Mouse (Mus musculus) thymus, postnatal 14 days (tissue): Measurements from ENCODE around the gene Actn1.

Experiments
- DNase-seq: peaks from one replicate; pipeline ENCODE4 v3.0.0; 2021

Gene Actn1

DNA sequence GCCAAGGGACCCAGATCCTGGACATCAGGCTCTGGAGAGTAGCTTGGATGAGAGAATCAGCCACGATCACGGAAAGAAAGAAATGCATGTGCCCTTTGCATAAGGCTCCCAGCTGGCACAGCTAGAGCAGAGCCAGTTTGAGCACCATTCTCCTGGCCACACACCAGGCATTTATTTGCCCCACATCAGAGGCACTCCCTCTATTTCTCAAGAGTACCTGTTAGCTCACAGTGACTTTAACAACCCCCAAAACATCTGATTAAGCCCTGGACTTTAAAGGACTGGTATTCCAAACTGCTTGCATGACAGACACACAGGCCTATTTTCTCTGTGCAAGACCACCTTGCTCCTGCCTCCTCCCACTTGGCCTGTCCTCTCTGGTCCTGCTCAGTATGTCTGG lies 78.3 kb downstream of the Actn1 start:
- DNase-seq: no peak

DNA sequence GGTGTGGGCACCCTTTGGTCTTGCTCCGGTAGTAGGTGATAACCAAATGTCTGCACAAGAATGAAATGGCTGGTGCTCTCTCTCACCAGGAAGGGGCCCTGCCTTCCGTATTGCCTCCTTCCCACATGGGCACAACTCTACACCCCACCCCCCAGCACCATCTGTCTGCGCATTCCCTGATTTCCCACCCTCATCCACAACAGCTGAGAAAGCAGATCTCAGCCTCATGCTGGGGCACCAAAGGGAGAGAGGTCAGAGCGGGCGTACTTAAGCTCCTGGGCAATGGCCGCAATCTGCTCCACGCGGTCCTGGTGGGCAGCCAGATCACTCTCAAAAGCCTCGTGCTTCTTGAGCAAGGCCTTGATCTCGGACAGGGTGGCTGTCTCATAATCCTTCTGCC lies 82.1 kb downstream of the Actn1 start:
- no peak for DNase-seq

DNA sequence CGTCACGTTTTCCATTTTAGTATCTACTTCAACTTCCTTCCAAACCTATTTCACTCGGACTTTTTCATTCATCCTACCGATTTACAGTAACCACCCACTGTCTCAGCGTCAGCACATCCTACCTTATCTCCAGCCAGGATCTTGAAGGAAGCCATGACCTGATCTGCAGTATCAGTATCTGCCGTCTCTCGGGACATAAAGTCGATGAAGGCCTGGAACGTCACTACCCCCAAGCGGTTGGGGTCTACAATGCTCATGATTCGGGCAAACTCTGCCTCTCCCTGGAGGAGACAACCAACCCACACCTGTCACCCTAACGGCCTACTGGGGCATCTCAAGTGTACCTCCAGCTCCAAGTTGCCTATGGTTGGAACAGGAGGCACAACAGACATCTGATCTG lies 91.4 kb downstream of the Actn1 start:
- DNase-seq: peak; percentile 33

DNA sequence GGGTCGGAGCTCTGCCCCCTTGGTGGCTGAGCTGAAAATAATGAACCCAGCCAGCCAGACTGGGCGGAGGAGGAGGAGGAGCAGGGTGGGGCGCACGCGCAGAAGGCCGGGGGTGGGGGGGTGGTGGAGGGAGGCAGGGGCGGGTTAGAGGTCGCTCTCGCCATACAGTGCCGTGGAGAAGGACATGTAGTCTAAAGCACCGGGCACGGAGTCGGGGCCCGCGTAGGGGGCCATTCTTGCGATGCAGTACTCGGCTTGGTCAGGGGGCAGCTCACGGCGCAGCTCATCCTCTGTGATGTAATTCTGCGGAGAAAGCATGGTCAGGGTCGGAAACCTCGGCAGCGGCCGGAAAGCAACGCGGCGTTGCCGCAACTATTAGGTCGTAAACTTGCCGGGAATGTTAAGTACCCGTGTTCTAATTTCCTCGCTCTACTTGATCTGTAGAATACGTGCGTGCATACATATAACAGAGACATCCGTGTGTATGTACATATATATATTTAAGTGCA lies 91.9 kb downstream of the Actn1 start:
- DNase-seq: peak; percentile 77

- DNase-seq: no peak
Observed at GRCm38 (mm10) chr12:80167321-80167720, 92.8 kb downstream of the Actn1 start.

- DNase-seq: no peak
Observed at GRCm38 (mm10) chr12:80166651-80167050, 93.5 kb downstream of the Actn1 start.

DNA sequence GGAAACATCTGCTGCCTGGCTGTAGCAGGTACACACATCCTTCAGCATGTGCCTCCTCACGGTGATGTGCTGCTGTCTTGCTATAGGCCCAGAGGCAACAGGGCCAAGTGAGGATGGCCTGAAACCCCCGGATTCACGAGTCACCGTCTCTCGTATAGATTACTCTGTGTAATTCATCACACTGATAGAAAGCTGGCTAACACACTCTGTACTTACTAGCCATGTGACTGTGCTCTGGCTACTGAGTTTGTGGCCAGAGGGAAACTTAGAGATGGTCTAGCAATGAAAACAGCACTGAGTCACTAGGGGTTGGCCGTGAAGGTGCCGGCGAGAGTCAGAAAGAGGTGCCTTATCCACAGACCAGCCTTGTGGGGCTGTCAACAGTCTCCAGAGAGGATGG lies 95.6 kb downstream of the Actn1 start:
- no peak for DNase-seq

DNA sequence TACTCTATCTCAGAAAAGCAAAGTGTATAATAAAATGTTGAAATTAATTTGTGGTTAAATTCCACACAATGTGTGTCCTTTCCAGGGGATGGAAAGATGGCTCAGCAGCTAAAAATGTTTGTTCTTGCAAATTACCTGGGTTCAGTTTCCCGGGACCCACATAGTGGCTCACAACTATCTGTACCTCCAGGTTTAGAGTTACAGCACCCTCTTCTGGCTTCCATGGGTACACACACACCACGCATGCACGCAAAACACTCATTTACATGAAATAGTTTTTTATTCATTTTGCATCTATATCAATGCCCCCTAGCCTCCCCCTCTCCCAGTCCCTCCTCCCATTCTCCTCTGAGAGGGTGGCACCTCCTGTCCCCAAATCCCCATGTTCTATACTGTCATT lies 97.7 kb downstream of the Actn1 start:
- no peak for DNase-seq

- DNase-seq: peak; percentile 21
Observed at GRCm38 (mm10) chr12:80157675-80158074, 102.5 kb downstream of the Actn1 start.

- peak; percentile 64 for DNase-seq
Observed at GRCm38 (mm10) chr12:80153687-80154326, 106.4 kb downstream of the Actn1 start.

- DNase-seq: no peak
Observed at GRCm38 (mm10) chr12:80153078-80153477, 107.1 kb downstream of the Actn1 start.

DNA sequence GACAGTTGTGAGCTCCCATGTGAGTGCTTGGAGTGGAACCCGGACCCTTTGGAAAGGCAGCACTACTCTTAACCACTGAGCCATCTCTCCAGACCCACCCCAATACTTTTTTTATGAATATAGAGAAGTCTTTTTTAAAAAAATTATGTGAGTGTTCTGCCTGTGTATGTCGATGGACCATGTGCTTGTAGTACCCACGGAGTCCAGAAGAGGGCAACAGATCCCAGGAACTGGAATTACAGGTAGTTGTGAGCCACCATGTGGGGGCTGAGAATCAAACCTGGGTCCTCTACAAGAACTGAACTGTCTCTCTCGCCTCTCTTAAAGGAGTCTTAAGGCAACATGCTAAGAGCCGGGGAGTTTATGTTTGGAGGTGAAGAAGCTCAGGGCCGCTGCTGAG lies 108.3 kb downstream of the Actn1 start:
- peak; percentile 24 for DNase-seq

DNA sequence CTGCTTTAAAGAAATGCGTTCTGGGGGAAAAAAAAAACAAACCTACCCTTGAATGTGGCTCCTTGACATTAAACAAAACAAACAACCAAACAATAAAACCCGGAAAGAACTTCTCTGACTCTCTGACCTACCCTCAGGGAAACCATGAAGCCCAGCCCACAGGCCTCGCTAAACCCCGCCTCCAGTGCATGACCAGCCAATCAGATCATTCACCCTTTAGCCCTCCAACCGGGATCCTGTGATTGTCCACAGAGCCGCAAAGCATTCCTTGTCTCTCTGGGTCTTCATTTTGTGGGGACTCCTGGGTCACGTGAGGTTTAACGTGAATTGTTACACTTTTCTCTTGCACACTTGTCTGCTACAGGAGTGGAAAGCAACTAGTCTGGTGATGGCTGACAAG lies 109.5 kb downstream of the Actn1 start:
- peak; percentile 53 for DNase-seq

GRCm38 (mm10) chr12:80147563-80148214 lies 112.5 kb downstream of the Actn1 start:
- no peak for DNase-seq

- peak; percentile 68 for DNase-seq
Observed at GRCm38 (mm10) chr12:80146227-80147223, 113.6 kb downstream of the Actn1 start.

GRCm38 (mm10) chr12:80145365-80145764 lies 114.8 kb downstream of the Actn1 start:
- no peak for DNase-seq

DNA sequence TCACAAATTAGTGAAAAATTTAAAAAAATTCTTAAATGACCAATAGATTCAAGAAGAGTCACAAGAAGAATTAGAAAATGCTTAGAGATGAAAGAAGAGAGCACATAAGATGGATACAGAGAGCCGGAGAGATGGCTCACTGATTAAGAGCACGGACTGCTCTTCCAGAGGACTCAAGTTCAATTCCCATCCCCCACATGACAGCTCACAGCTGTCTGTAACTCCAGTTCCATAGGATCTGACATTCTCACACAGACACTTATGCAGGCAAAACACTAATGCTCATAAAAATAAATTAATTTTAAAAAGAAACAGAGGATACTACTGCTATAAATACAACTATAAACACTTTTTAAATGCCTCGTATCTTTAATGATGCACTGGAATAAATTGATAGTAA lies 115.3 kb downstream of the Actn1 start:
- DNase-seq: no peak

GRCm38 (mm10) chr12:80141470-80141869 lies 118.7 kb downstream of the Actn1 start:
- DNase-seq: peak; percentile 64

- DNase-seq: no peak
Observed at GRCm38 (mm10) chr12:80141011-80141410, 119.2 kb downstream of the Actn1 start.

GRCm38 (mm10) chr12:80137744-80138143 lies 122.4 kb downstream of the Actn1 start:
- DNase-seq: no peak

DNA sequence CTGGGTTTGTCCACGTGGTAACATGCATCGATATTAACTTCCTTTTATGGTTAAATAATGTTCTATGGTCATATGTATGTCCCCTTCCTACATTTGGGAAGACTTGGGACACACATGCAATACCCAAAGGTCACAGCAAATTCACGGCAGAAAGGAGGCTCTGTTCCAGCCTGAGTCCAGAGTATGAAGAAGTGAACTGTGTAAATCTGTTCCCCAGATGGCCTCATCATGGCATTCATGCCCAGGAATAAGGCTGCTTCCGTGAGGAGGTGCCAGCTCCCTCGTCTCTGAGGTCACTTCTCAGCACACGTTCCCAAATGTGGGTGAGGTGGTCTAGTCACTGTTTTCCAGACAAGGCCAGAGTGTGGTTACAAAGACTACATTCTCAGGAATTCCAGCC lies 122.9 kb downstream of the Actn1 start:
- DNase-seq: no peak

DNA sequence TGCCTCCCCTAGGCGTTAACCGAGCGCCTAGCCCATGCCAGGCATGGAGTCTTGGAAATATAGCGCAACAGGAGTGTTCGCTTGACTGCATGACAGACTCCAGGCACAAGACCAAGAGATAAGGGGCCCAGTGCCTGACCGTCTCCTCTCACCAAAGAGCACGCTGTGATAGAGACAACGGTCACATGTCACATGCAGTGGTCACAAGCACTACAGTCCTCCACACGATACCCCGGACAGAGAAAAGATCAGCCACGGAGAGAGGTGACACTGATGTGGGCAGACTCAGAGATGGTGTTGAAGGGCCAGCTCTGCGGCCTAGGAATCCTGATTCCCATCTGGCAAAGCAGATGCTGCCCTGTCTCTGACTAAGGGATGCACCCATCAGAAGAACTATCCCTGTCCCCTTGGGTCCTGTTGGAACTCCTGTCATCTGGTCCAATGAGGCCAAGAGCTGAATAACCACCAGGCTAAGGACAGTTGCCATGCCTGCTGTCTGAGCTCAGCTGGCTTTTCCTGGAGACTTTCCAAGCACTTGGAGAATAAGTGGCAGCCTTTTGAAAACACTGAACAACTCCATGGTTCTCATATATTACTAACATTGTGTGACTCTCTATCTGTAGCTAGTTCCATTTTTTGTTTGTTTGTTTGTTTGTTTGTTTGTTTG lies 123.8 kb downstream of the Actn1 start:
- DNase-seq: no peak

DNA sequence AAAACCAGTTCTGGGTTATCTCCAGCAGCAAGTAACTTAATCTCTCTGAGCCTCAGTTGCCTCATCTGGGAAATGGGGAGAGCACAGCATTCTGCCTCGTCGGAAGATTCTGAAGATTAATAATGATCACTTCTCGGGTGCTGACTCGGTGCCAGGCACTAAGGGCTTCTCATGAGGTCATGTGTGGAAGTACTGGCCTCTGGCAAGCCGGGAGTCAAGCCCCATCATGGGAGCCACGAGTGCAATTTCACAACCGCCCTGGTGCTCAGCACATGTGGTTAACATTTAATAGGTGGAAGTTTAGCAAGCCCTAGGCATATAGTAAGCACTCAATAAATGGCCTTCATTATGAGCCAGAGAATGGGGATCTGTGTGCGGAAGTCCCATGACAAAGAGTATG lies 125.0 kb downstream of the Actn1 start:
- DNase-seq: no peak
